Mouse (Mus musculus) kidney, adult 2 months (tissue): ENCODE data around the gene Morn1. TPM values are rescaled to one million over a fixed set of nuclear protein-coding genes. Genes with fewer than 3 reads are reported as not detected.

ENCODE experiments used
- DNase-seq: peaks from one replicate; pipeline ENCODE4 v3.0.0; 2021
- H3K27ac ChIP-seq: fragments of 200-500 bp; 2 replicates; pipeline ENCODE4 v1.5.1; 2012; ENCODE audit warnings: low read depth, low read length, control low read depth, inconsistent platforms; ENCODE audit not compliant: insufficient read depth
- H3K27me3 ChIP-seq: fragments of 200-500 bp; replicated peaks from 2 replicates; pipeline ENCODE4 v1.6.1; 2012; ENCODE audit warnings: mild to moderate bottlenecking, moderate library complexity, low read length, inconsistent platforms; ENCODE audit not compliant: control insufficient read depth, insufficient read depth
- H3K36me3 ChIP-seq: fragments of 200-500 bp; 2 replicates; pipeline ENCODE4 v1.6.1; 2012; ENCODE audit warnings: mild to moderate bottlenecking, moderate library complexity, low read length, inconsistent platforms; ENCODE audit not compliant: control insufficient read depth, insufficient read depth
- H3K4me1 ChIP-seq: fragments of 200-500 bp; 2 replicates; pipeline ENCODE4 v1.6.1; 2011; ENCODE audit warnings: low read length; ENCODE audit not compliant: control insufficient read depth, insufficient read depth
- H3K4me3 ChIP-seq: fragments of 200-500 bp; 2 replicates; pipeline ENCODE4 v1.5.1; 2011; ENCODE audit warnings: mild to moderate bottlenecking, low read depth, low read length, control low read depth; ENCODE audit not compliant: insufficient read depth
- CTCF ChIP-seq: fragments of 200-500 bp; conservative IDR thresholded peaks from 2 replicates; pipeline ENCODE4 v1.5.1; 2011; ENCODE audit warnings: low read depth, mild to moderate bottlenecking, control low read depth, low read length, moderate library complexity, mixed read lengths; ENCODE audit not compliant: insufficient read depth, insufficient read length
- POLR2A ChIP-seq: fragments of 200-500 bp; IDR thresholded peaks from one replicate; pipeline ENCODE4 v1.6.1; 2011; ENCODE audit warnings: low read depth, low read length, control low read depth
- WGBS: fragments of 180-500 bp; shearing (Covaris S2); methylation state at CpG from one replicate; pipeline ENCODE4 v1.1.7; 2018; 5-methylcytosine and 5-hydroxymethylcytosine counted together
- polyA plus RNA-seq: library from polyadenylated mRNA; depleted of rRNA; stranded (reverse); fragments of >200 nt; gene quantifications from 2 replicates; pipeline ENCODE4 v1.2.3, GENCODE M21; 2012

Gene Morn1
- polyA plus RNA-seq, 1 experiment = 10.4 TPM

GRCm38 (mm10) chr4:155126602-155127372, 40.4 kb downstream of the Morn1 start:
- Histone ChIP-seq H3K4me1 (0 out of 2 replicates have a peak, but pooled peaks cover 4% of the 10 kb centered on the region), H3K36me3 (no peaks in the 10 kb centered on the region), H3K4me3 (no peak overlapping the region), H3K27ac (no peak overlapping the region), H3K27me3 (no peaks in the 10 kb centered on the region)
- 83% methylated on average over 7 of the region's 7 CpGs for WGBS
- TF ChIP-seq POLR2A = no peak
- no peak for TF ChIP-seq CTCF
- DNase-seq = no peak

DNA sequence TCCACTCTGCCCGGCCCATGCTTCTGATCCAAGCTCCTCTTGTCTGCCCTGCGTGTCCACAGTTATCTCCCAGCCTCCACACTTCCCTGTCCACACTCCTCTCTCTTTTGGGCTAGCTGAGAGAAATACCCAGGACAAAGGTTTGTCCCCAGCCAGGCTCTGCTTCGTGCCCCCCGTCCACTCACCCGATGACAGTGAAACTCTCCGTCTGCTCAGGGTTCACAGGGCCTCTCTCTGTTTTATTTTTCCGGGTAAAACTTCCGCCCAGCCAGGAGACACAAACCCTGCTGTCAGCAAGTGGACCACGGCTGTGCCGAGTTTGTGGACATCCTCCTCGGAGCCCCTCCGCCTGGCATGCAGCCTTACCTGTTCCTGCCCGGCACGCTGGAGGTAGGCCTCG, 42.0 kb downstream of the Morn1 start:
- H3K4me3 ChIP-seq = no peak overlapping the region
- peaks cover 5% of the 10 kb centered on the region; the same call in 1 of the 2 replicates for H3K4me1 ChIP-seq
- WGBS = 92% methylated on average over 15 of the region's 15 CpGs
- H3K27ac ChIP-seq = no peak overlapping the region
- H3K36me3 ChIP-seq = no peaks in the 10 kb centered on the region
- DNase-seq = no peak
- TF ChIP-seq POLR2A = no peak
- TF ChIP-seq CTCF = no peak
- no peaks in the 10 kb centered on the region for H3K27me3 ChIP-seq

- DNase-seq = peak; percentile 74
Observed at GRCm38 (mm10) chr4:155129132-155129917, 42.9 kb downstream of the Morn1 start.

GRCm38 (mm10) chr4:155129996-155130395, 43.6 kb downstream of the Morn1 start:
- Histone ChIP-seq H3K27ac (no peak overlapping the region), H3K4me1 (peaks cover 14% of the 10 kb centered on the region), H3K27me3 (no peaks in the 10 kb centered on the region), H3K36me3 (no peaks in the 10 kb centered on the region), H3K4me3 (no peak overlapping the region)
- no peak for TF ChIP-seq POLR2A
- no peak for TF ChIP-seq CTCF
- no peak for DNase-seq
- 68% methylated on average over 14 of the region's 14 CpGs for WGBS

More at GRCm38 (mm10) chr4:155129132-155129917, 42.9 kb downstream of the Morn1 start:
- no peaks in the 10 kb centered on the region for H3K27me3 ChIP-seq
- WGBS = 92% methylated on average over 10 of the region's 10 CpGs
- peak; percentile 75 for TF ChIP-seq CTCF
- TF ChIP-seq POLR2A = no peak
- no peak overlapping the region for H3K4me3 ChIP-seq
- no peak overlapping the region for H3K27ac ChIP-seq
- no peaks in the 10 kb centered on the region for H3K36me3 ChIP-seq
- peaks cover 14% of the 10 kb centered on the region for H3K4me1 ChIP-seq

GRCm38 (mm10) chr4:155130616-155131015, 44.2 kb downstream of the Morn1 start:
- no peak for TF ChIP-seq POLR2A
- no peak for TF ChIP-seq CTCF
- 64% methylated on average over 7 of the region's 7 CpGs for WGBS
- no peaks in the 10 kb centered on the region for H3K36me3 ChIP-seq
- H3K4me1 ChIP-seq = peaks cover 14% of the 10 kb centered on the region
- no peak overlapping the region for H3K27ac ChIP-seq
- H3K27me3 ChIP-seq = no peaks in the 10 kb centered on the region
- H3K4me3 ChIP-seq = no peak overlapping the region
- no peak for DNase-seq

- no peak for TF ChIP-seq CTCF
- no peak for TF ChIP-seq POLR2A
- Histone ChIP-seq H3K36me3 (no peaks in the 10 kb centered on the region), H3K4me1 (peaks cover 29% of the 10 kb centered on the region), H3K4me3 (no peak overlapping the region), H3K27me3 (no peaks in the 10 kb centered on the region), H3K27ac (no peak overlapping the region)
- DNase-seq = no peak
- WGBS = 60% methylated on average over 3 of the region's 3 CpGs
Observed at GRCm38 (mm10) chr4:155133188-155133587, 46.8 kb downstream of the Morn1 start.

DNA sequence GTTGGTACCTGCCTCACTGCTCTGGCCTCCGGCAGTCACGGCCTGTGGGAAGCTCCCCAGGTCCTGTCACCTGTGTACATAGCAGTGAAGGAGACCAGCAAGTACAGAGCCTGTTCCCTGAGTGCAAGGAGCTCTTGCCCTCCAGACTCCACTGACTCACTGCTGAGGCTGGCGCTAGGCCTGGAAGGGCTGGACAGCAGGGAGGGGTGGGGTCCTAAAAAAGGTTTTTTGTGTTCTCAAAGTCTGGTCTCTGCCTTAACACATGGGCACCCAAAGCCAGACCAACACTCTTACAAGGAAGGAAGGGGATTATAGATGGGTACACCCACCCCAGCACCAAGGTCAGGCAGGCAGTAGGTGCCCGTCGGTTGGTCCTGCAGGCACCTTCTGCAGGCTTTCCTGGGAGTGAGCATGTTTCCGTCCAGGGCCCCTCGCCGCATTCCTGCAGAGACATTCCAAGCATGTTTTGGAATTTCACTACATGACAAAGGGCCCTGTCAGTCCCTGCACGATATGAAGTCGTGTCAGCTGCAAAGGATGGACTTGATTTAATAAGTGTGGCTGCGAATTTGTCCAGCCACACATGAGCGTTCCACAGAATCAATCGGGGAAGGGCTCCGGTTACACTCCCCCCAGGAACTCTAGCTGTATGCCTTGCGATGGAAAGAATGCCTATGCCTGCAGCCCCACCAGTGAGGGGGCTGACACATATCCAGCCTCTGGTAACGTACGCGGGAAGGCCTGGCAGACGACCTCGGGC, 47.5 kb downstream of the Morn1 start:
- DNase-seq = peak; percentile 50
- H3K27me3 ChIP-seq = no peaks in the 10 kb centered on the region
- no peak overlapping the region for H3K4me3 ChIP-seq
- H3K27ac ChIP-seq = 0 out of 2 replicates have a peak overlapping the region, but pooled peaks have one; percentile 45
- H3K4me1 ChIP-seq = peaks cover 34% of the 10 kb centered on the region
- no peaks in the 10 kb centered on the region for H3K36me3 ChIP-seq
- WGBS = 49% methylated on average over 20 of the region's 20 CpGs
- TF ChIP-seq POLR2A (no peak), CTCF (no peak)
